Mouse (Mus musculus): ENCODE results near the gene P2ry1.

GRCm38 (mm10) chr3:61004611-61005010 is 2.0 kb downstream of the P2ry1 start:
- TF ChIP-seq TAL1 (IDR thresholded peaks at IDR 0.05; ENCODE audit: low read length) (no peak), GATA1 (IDR thresholded peaks at IDR 0.05; ENCODE audit: low read length) (no peak)
